Mouse (Mus musculus) urinary bladder, postnatal 25 days (tissue): ENCODE measurements around the gene Syn1.
A peak's percentile ranks its signal among the peaks of the same experiment; 100 is the strongest.

ENCODE experiments used
- DNase-seq: peaks from one replicate; pipeline ENCODE4 v3.0.0; 2022; ENCODE audit warnings: low spot score

Syn1 gene

GRCm38 (mm10) chrX:20862105-20863065 is 58.4 kb downstream of the Syn1 start:
- no peak for DNase-seq

- no peak for DNase-seq
Measured at GRCm38 (mm10) chrX:20861453-20862104, 59.2 kb downstream of the Syn1 start.

DNA sequence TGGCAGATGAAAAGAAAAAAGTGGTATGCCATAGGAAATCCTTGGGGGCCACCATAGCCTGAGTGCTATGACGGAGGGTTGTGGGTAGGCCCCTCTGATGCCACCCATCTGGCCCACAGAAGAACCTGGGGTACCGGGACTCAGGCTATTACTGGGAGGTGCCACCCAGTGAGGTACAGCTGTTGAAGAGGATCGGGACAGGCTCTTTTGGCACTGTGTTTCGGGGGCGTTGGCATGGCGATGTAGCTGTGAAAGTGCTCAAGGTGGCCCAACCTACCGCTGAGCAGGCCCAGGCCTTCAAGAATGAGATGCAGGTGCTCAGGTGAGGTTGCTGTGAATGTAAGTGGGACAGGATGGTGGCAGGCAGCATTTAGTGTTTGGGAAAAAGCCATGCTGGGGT is 67.0 kb downstream of the Syn1 start:
- DNase-seq: no peak

DNA sequence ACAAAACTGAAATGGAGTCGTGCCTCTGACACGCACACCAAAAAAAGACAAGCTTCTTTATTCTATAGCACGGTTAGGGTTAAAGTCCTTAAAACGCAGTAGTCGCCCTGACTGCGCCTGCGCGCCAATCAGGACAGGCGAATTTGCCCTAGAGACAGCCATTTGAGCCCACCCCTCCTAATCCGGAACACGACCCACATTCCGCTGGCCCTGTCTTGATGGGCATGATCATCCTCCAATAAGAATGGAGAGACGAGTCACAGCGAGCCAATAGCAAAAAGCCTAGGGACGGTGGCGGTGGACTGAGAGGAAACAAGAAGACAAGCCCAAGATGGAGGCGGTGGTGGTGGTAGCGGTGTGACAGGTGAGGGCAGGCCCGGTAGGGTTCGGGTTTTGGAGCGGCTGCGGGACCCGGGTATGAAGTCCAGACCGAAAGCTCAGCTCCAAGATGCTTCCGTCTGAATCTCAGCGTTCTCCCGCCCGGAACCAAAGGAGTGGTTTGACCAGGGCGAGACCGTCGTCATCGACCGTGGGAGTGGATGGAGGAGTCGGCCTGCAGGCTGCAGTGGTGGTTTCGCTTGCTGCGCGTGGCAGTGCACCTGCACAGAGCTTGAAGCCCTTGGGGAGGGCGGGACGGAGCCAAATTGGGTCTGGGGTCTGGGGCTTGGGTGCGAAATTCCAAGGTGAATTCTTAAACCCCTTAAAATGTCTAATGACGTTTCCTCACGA is 72.4 kb downstream of the Syn1 start:
- peak; percentile 63 for DNase-seq

- no peak for DNase-seq
Measured at GRCm38 (mm10) chrX:20847816-20848215, 73.0 kb downstream of the Syn1 start.

- DNase-seq: no peak
Measured at GRCm38 (mm10) chrX:20847232-20847631, 73.6 kb downstream of the Syn1 start.

GRCm38 (mm10) chrX:20828934-20829333 is 91.9 kb downstream of the Syn1 start:
- peak; percentile 14 for DNase-seq

DNA sequence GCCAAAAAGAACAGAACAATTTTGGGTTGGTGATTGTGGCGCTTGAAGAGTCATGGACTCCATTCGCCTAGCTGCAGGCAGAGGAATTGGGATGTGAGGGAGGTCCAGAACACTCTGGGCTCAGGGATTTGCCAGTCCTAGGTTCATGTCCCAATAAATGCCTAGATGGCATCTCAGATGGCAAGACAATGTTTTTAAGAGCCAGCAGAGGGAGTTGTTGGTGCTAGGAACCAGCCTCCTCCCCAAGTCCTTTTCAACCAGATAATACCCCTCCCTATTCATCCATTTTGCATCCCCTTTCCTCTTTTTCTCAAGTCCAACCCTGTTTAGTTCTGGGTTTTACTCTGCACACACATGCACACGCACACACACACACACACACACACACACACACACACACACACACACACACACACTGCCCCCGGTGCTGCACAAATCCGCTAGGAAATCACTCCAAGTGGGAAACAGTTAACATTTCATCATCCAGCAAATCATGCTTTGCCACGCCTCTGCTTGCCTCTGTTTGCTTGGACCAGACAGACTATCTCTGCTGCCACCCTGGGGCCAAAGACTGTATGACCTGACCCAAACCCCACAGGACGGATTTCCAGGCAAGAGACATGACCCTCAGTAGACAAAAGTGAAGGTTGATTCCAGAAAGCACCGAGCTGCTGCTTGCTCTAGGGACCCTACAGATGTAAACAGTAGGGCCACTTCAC is 100.9 kb downstream of the Syn1 start:
- peak; percentile 31 for DNase-seq

DNA sequence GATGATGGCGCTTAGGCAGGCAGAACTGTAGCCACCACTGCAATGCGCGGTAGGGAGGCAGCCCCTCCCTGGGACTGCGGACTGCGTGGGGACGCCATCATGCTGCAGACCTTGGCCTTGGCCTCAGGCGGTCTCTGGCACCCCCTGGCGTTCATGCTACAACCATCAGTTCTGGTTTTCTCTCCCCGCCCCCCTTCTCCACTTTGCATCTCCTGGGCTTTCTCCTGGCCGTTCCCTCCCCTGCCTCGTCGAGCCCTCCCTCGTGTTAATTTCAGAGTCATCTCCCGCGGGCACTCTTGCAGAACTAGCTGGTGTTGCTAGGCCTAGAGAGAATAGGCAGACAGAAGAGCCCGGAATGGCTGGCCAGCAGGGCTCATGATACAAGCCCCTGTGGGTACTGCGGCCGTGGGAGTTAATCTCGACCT is 101.6 kb downstream of the Syn1 start:
- peak; percentile 76 for DNase-seq

- no peak for DNase-seq
Measured at GRCm38 (mm10) chrX:20816974-20817373, 103.8 kb downstream of the Syn1 start.
